Mouse (Mus musculus) gonadal fat pad, adult 2 months (tissue): Measurements from ENCODE around the gene Trappc2. TPM values are rescaled to one million over a fixed set of nuclear protein-coding genes. Genes with fewer than 3 reads are reported as not detected.

Source experiments
- DNase-seq: peaks from one replicate; pipeline ENCODE4 v3.0.0-alpha.2; 2012; ENCODE audit warnings: low read depth
- polyA plus RNA-seq: library from polyadenylated mRNA; depleted of rRNA; stranded (reverse); fragments of >200 nt; gene quantifications from 2 replicates; pipeline ENCODE4 v1.2.3, GENCODE M21; 2012; rRNA removed

Trappc2 gene
- polyA plus RNA-seq: 5.3 and 6.3 TPM in 2 replicates

GRCm38 (mm10) chrX:166440036-166440615 is at the start of gene Trappc2:
Gene Trappc2, plus strand, starts transcription at chrX:166440574.
- no peak for DNase-seq

GRCm38 (mm10) chrX:166393753-166394152 is 46.6 kb upstream of the Trappc2 start:
- no peak for DNase-seq

GRCm38 (mm10) chrX:166407865-166408264 is 32.5 kb upstream of the Trappc2 start:
- DNase-seq: no peak

- DNase-seq: no peak
Observed at GRCm38 (mm10) chrX:166416196-166416595, 24.2 kb upstream of the Trappc2 start.

GRCm38 (mm10) chrX:166434812-166435211 is 5.6 kb upstream of the Trappc2 start:
- DNase-seq: no peak

- DNase-seq: no peak
Observed at GRCm38 (mm10) chrX:166440616-166441063, 266 bp downstream of the Trappc2 start, which contains the start of gene Ofd1. Gene Ofd1, minus strand, starts transcription at chrX:166440704.

GRCm38 (mm10) chrX:166444552-166444951 is 4.2 kb downstream of the Trappc2 start:
- DNase-seq: no peak

GRCm38 (mm10) chrX:166453532-166453931 is 13.2 kb downstream of the Trappc2 start:
- no peak for DNase-seq

- no peak for DNase-seq
Observed at GRCm38 (mm10) chrX:166454331-166454730, 14.0 kb downstream of the Trappc2 start.

GRCm38 (mm10) chrX:166455525-166455924 is 15.2 kb downstream of the Trappc2 start:
- DNase-seq: no peak

GRCm38 (mm10) chrX:166468321-166468720 is 27.9 kb downstream of the Trappc2 start:
- DNase-seq: no peak

- no peak for DNase-seq
Observed at GRCm38 (mm10) chrX:166472612-166473011, 32.2 kb downstream of the Trappc2 start.

- DNase-seq: no peak
Observed at GRCm38 (mm10) chrX:166477393-166477792, 37.0 kb downstream of the Trappc2 start.

GRCm38 (mm10) chrX:166478631-166479364 is 38.4 kb downstream of the Trappc2 start:
- peak; percentile 73 for DNase-seq

GRCm38 (mm10) chrX:166479365-166479983 is 39.1 kb downstream of the Trappc2 start, which contains the start of gene Rab9:
Gene Rab9, minus strand, starts transcription at chrX:166479867.
- no peak for DNase-seq

GRCm38 (mm10) chrX:166495052-166495451 is 54.7 kb downstream of the Trappc2 start:
- no peak for DNase-seq

GRCm38 (mm10) chrX:166497771-166498170 is 57.4 kb downstream of the Trappc2 start:
- no peak for DNase-seq

GRCm38 (mm10) chrX:166499496-166500190 is 59.3 kb downstream of the Trappc2 start:
- DNase-seq: no peak
